Mouse (Mus musculus) lung, postnatal 10 days (tissue): ENCODE data around the gene Lhfpl5.

ENCODE experiments used
- DNase-seq: peaks from one replicate; pipeline ENCODE4 v3.0.0; 2021

Lhfpl5 gene

GRCm38 (mm10) chr17:28628248-28629124, 53.0 kb downstream of the Lhfpl5 start:
- DNase-seq: no peak

- DNase-seq: no peak
Measured at GRCm38 (mm10) chr17:28629125-28629524, 53.7 kb downstream of the Lhfpl5 start.
